Mouse (Mus musculus): Measurements from ENCODE around the gene 1700020D05Rik. TPM values are rescaled to one million over a fixed set of nuclear protein-coding genes. Genes with fewer than 3 reads are reported as not detected.

The 1700020D05Rik gene
- polyA plus RNA-seq, 1 experiment from 2014 or later: not detected

- no peaks in the 10 kb centered on the region for H3K27me3 ChIP-seq (ENCODE audit: insufficient read depth, low read length)
- H3K4me2 ChIP-seq (replicated peaks; ENCODE audit: low read depth, low read length): peak overlapping the region; percentile 89; the same call in 1 of the 2 replicates
- ATAC-seq (ENCODE audit: low FRiP score, low TSS enrichment): no peak
- no peak overlapping the region for H3K27ac ChIP-seq (ENCODE audit: low read length)
- 87% methylated on average over 4 of the region's 4 CpGs for WGBS
- peaks cover 38% of the 10 kb centered on the region for H3K36me3 ChIP-seq (ENCODE audit: insufficient read depth, low read length)
- H3K9me3 ChIP-seq (ENCODE audit: low read length): no peaks in the 10 kb centered on the region
- no peak overlapping the region for H3K9ac ChIP-seq (replicated peaks; ENCODE audit: low read length)
- H3K4me3 ChIP-seq (ENCODE audit: low read length): no peak overlapping the region
- H3K4me1 ChIP-seq (ENCODE audit: insufficient read depth, low read length): peaks cover 20% of the 10 kb centered on the region
These were observed 16.8 kb downstream of the 1700020D05Rik start for GRCm38 (mm10) chr19:5486771-5487170.

- Histone ChIP-seq H3K4me2 (replicated peaks; ENCODE audit: low read depth, low read length) (no peak overlapping the region), H3K36me3 (ENCODE audit: insufficient read depth, low read length) (peaks cover 43% of the 10 kb centered on the region), H3K4me1 (ENCODE audit: insufficient read depth, low read length) (peaks cover 19% of the 10 kb centered on the region), H3K27ac (ENCODE audit: low read length) (no peak overlapping the region), H3K9me3 (ENCODE audit: low read length) (no peaks in the 10 kb centered on the region), H3K4me3 (ENCODE audit: low read length) (no peak overlapping the region), H3K9ac (replicated peaks; ENCODE audit: low read length) (no peak overlapping the region), H3K27me3 (ENCODE audit: insufficient read depth, low read length) (no peaks in the 10 kb centered on the region)
- WGBS: 63% methylated on average over 8 of the region's 8 CpGs
- no peak for ATAC-seq (ENCODE audit: low FRiP score, low TSS enrichment)
These were observed 17.3 kb downstream of the 1700020D05Rik start for GRCm38 (mm10) chr19:5486286-5486685.

- no peak overlapping the region for H3K27ac ChIP-seq (ENCODE audit: low read length)
- WGBS: 90% methylated on average over 7 of the region's 7 CpGs
- H3K27me3 ChIP-seq (ENCODE audit: insufficient read depth, low read length): no peaks in the 10 kb centered on the region
- H3K4me1 ChIP-seq (ENCODE audit: insufficient read depth, low read length): peaks cover 19% of the 10 kb centered on the region
- no peak overlapping the region for H3K4me2 ChIP-seq (replicated peaks; ENCODE audit: low read depth, low read length)
- H3K9ac ChIP-seq (replicated peaks; ENCODE audit: low read length): no peak overlapping the region
- H3K4me3 ChIP-seq (ENCODE audit: low read length): no peak overlapping the region
- no peaks in the 10 kb centered on the region for H3K9me3 ChIP-seq (ENCODE audit: low read length)
- H3K36me3 ChIP-seq (ENCODE audit: insufficient read depth, low read length): peaks cover 47% of the 10 kb centered on the region
- ATAC-seq (ENCODE audit: low FRiP score, low TSS enrichment): no peak
These were observed 17.8 kb downstream of the 1700020D05Rik start for GRCm38 (mm10) chr19:5485821-5486220.

GRCm38 (mm10) chr19:5485371-5485770 lies 18.2 kb downstream of the 1700020D05Rik start:
- H3K4me1 ChIP-seq (ENCODE audit: insufficient read depth, low read length): peaks cover 19% of the 10 kb centered on the region
- no peak overlapping the region for H3K9ac ChIP-seq (replicated peaks; ENCODE audit: low read length)
- no peak overlapping the region for H3K4me2 ChIP-seq (replicated peaks; ENCODE audit: low read depth, low read length)
- 89% methylated on average over 8 of the region's 8 CpGs for WGBS
- no peak for ATAC-seq (ENCODE audit: low FRiP score, low TSS enrichment)
- H3K36me3 ChIP-seq (ENCODE audit: insufficient read depth, low read length): peaks cover 51% of the 10 kb centered on the region
- no peak overlapping the region for H3K27ac ChIP-seq (ENCODE audit: low read length)
- no peaks in the 10 kb centered on the region for H3K27me3 ChIP-seq (ENCODE audit: insufficient read depth, low read length)
- no peaks in the 10 kb centered on the region for H3K9me3 ChIP-seq (ENCODE audit: low read length)
- no peak overlapping the region for H3K4me3 ChIP-seq (ENCODE audit: low read length)

GRCm38 (mm10) chr19:5484496-5484895 lies 19.1 kb downstream of the 1700020D05Rik start:
- H3K27me3 ChIP-seq (ENCODE audit: insufficient read depth, low read length): no peaks in the 10 kb centered on the region
- no peak for ATAC-seq (ENCODE audit: low FRiP score, low TSS enrichment)
- WGBS: 91% methylated on average over 5 of the region's 5 CpGs
- no peaks in the 10 kb centered on the region for H3K9me3 ChIP-seq (ENCODE audit: low read length)
- H3K27ac ChIP-seq (ENCODE audit: low read length): no peak overlapping the region
- no peak overlapping the region for H3K4me3 ChIP-seq (ENCODE audit: low read length)
- H3K36me3 ChIP-seq (ENCODE audit: insufficient read depth, low read length): peaks cover 60% of the 10 kb centered on the region
- no peak overlapping the region for H3K9ac ChIP-seq (replicated peaks; ENCODE audit: low read length)
- no peak overlapping the region for H3K4me2 ChIP-seq (replicated peaks; ENCODE audit: low read depth, low read length)
- peaks cover 14% of the 10 kb centered on the region for H3K4me1 ChIP-seq (ENCODE audit: insufficient read depth, low read length)

- 91% methylated on average over 19 of the region's 19 CpGs for WGBS
- Histone ChIP-seq H3K9ac (replicated peaks; ENCODE audit: low read length) (no peak overlapping the region), H3K27me3 (ENCODE audit: insufficient read depth, low read length) (no peaks in the 10 kb centered on the region), H3K4me1 (ENCODE audit: insufficient read depth, low read length) (peaks cover 10% of the 10 kb centered on the region), H3K4me2 (replicated peaks; ENCODE audit: low read depth, low read length) (no peak overlapping the region), H3K36me3 (ENCODE audit: insufficient read depth, low read length) (peaks cover 64% of the 10 kb centered on the region), H3K27ac (ENCODE audit: low read length) (no peak overlapping the region), H3K4me3 (ENCODE audit: low read length) (no peak overlapping the region), H3K9me3 (ENCODE audit: low read length) (no peaks in the 10 kb centered on the region)
- no peak for ATAC-seq (ENCODE audit: low FRiP score, low TSS enrichment)
These were observed 19.9 kb downstream of the 1700020D05Rik start for GRCm38 (mm10) chr19:5483386-5484359.

- Histone ChIP-seq H3K4me3 (ENCODE audit: low read length) (no peak overlapping the region), H3K27me3 (ENCODE audit: insufficient read depth, low read length) (no peaks in the 10 kb centered on the region), H3K36me3 (ENCODE audit: insufficient read depth, low read length) (peaks cover 71% of the 10 kb centered on the region), H3K27ac (ENCODE audit: low read length) (no peak overlapping the region), H3K4me2 (replicated peaks; ENCODE audit: low read depth, low read length) (no peak overlapping the region), H3K9ac (replicated peaks; ENCODE audit: low read length) (no peak overlapping the region), H3K9me3 (ENCODE audit: low read length) (no peaks in the 10 kb centered on the region), H3K4me1 (ENCODE audit: insufficient read depth, low read length) (peaks cover 6% of the 10 kb centered on the region; the same call in 1 of the 2 replicates)
- WGBS: 92% methylated on average over 10 of the region's 10 CpGs
- ATAC-seq (ENCODE audit: low FRiP score, low TSS enrichment): no peak
These were observed 22.2 kb downstream of the 1700020D05Rik start for GRCm38 (mm10) chr19:5481398-5481797.

- Histone ChIP-seq H3K27me3 (ENCODE audit: insufficient read depth, low read length) (no peaks in the 10 kb centered on the region), H3K27ac (ENCODE audit: low read length) (no peak overlapping the region), H3K9ac (replicated peaks; ENCODE audit: low read length) (no peak overlapping the region), H3K4me2 (replicated peaks; ENCODE audit: low read depth, low read length) (no peak overlapping the region), H3K4me1 (ENCODE audit: insufficient read depth, low read length) (peaks cover 14% of the 10 kb centered on the region), H3K4me3 (ENCODE audit: low read length) (no peak overlapping the region), H3K9me3 (ENCODE audit: low read length) (no peaks in the 10 kb centered on the region), H3K36me3 (ENCODE audit: insufficient read depth, low read length) (peaks cover 63% of the 10 kb centered on the region)
- WGBS: 86% methylated on average over 10 of the region's 10 CpGs
- no peak for ATAC-seq (ENCODE audit: low FRiP score, low TSS enrichment)
These were observed 23.6 kb downstream of the 1700020D05Rik start for GRCm38 (mm10) chr19:5480016-5480415.

- Histone ChIP-seq H3K36me3 (ENCODE audit: insufficient read depth, low read length) (peaks cover 41% of the 10 kb centered on the region), H3K27ac (ENCODE audit: low read length) (no peak overlapping the region), H3K9ac (replicated peaks; ENCODE audit: low read length) (no peak overlapping the region), H3K4me1 (ENCODE audit: insufficient read depth, low read length) (peaks cover 21% of the 10 kb centered on the region), H3K4me2 (replicated peaks; ENCODE audit: low read depth, low read length) (no peak overlapping the region), H3K4me3 (ENCODE audit: low read length) (no peak overlapping the region), H3K27me3 (ENCODE audit: insufficient read depth, low read length) (no peaks in the 10 kb centered on the region), H3K9me3 (ENCODE audit: low read length) (no peaks in the 10 kb centered on the region)
- no peak for ATAC-seq (ENCODE audit: low FRiP score, low TSS enrichment)
- 86% methylated on average over 18 of the region's 18 CpGs for WGBS
These were observed 25.8 kb downstream of the 1700020D05Rik start for GRCm38 (mm10) chr19:5477668-5478300.
